Mouse (Mus musculus): ENCODE measurements around the gene Gm49337. TPM values are rescaled to one million over a fixed set of nuclear protein-coding genes. Genes with fewer than 3 reads are reported as not detected.
A peak's percentile ranks its signal among the peaks of the same experiment; 100 is the strongest.
"Not testable (repeated sequence)": the region's sequence is repeated elsewhere in the genome, so short reads cannot be mapped to it uniquely, and the experiment has no call there.

Gm49337 gene
- polyA plus RNA-seq, 1 experiment from 2014 or later, result not detected

DNA sequence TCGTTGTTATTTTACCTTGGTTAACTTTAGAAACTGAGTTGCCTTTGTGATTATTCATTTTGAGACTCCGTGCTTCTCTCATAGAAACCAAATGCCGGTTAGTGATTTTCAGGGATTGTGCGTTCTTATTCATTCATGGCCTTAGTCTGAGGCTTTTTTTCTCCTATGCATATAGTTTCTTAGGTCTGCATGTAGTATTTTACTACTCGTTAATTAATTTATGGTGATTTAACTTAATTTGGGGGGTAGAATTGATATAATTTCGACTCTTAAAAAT, 49.6 kb downstream of the Gm49337 start:
- 19% methylated on average over 6 of the region's 6 CpGs for WGBS (ENCODE audit: insufficient replicate concordance)
- no peak overlapping the region for H3K9ac ChIP-seq (ENCODE audit: low read depth, low read length)
- no peak for ATAC-seq (ENCODE audit: low read depth)

DNA sequence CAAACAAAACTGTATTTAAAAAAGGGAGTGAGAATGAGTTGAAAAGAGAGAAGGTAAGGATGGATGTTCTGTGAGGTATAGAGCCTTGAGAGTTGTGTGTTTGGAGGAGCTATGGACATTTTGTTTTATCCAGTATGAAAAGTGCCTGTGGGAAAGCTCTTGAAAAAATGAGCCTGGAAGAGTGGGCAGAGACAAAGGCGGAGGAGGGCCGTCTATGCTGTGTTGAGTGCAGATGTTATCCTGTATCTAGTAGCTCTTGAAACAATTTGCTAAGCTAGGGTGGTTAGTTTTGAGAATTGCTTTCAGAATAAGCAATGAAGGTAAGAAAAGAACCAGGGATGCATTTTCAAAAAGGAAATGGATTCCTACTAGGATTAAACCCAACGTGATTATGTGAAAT, 70.2 kb downstream of the Gm49337 start:
- no peak overlapping the region for H3K4me2 ChIP-seq (ENCODE audit: low read depth, low read length)
- no peaks in the 10 kb centered on the region for H3K36me3 ChIP-seq (ENCODE audit: control insufficient read depth, insufficient read depth)
- 61% methylated on average over 3 of the region's 3 CpGs for WGBS (ENCODE audit: insufficient replicate concordance)
- H3K4me1 ChIP-seq (ENCODE audit: control insufficient read depth, low read depth, low read length), result no peaks in the 10 kb centered on the region
- no peak for ATAC-seq (ENCODE audit: low read depth)
- no peak overlapping the region for H3K27ac ChIP-seq (ENCODE audit: low read length)
- no peak overlapping the region for H3K4me3 ChIP-seq (ENCODE audit: low read depth, low read length)
- no peaks in the 10 kb centered on the region for H3K27me3 ChIP-seq (ENCODE audit: control insufficient read depth, insufficient read depth, low read depth, low read length)
- no peaks in the 10 kb centered on the region for H3K9me3 ChIP-seq (replicated peaks; ENCODE audit: control insufficient read depth, low read length)
- no peak overlapping the region for H3K9ac ChIP-seq (ENCODE audit: low read depth, low read length)

More for the DNA sequence above, 49.6 kb downstream of the Gm49337 start:
- peaks cover 11% of the 10 kb centered on the region for H3K4me1 ChIP-seq (ENCODE audit: control insufficient read depth, low read depth, low read length)
- H3K36me3 ChIP-seq (ENCODE audit: control insufficient read depth, insufficient read depth), result no peaks in the 10 kb centered on the region
- H3K4me2 ChIP-seq (ENCODE audit: low read depth, low read length), result no peak overlapping the region
- no peaks in the 10 kb centered on the region for H3K9me3 ChIP-seq (replicated peaks; ENCODE audit: control insufficient read depth, low read length)
- peaks cover 12% of the 10 kb centered on the region for H3K27me3 ChIP-seq (ENCODE audit: control insufficient read depth, insufficient read depth, low read depth, low read length)
- no peak overlapping the region for H3K27ac ChIP-seq (ENCODE audit: low read length)
- peak overlapping the region; percentile 92; the same call in 1 of the 2 replicates for H3K4me3 ChIP-seq (ENCODE audit: low read depth, low read length)

GRCm38 (mm10) chr4:116244240-116244639, 71.1 kb downstream of the Gm49337 start:
- no peak overlapping the region for H3K4me2 ChIP-seq (ENCODE audit: low read depth, low read length)
- WGBS (ENCODE audit: insufficient replicate concordance), result 29% methylated on average over 2 of the region's 2 CpGs
- no peak for ATAC-seq (ENCODE audit: low read depth)
- no peaks in the 10 kb centered on the region for H3K27me3 ChIP-seq (ENCODE audit: control insufficient read depth, insufficient read depth, low read depth, low read length)
- H3K9me3 ChIP-seq (replicated peaks; ENCODE audit: control insufficient read depth, low read length), result no peaks in the 10 kb centered on the region
- H3K27ac ChIP-seq (ENCODE audit: low read length), result no peak overlapping the region
- no peak overlapping the region for H3K4me3 ChIP-seq (ENCODE audit: low read depth, low read length)
- H3K4me1 ChIP-seq (ENCODE audit: control insufficient read depth, low read depth, low read length), result no peaks in the 10 kb centered on the region
- H3K9ac ChIP-seq (ENCODE audit: low read depth, low read length), result no peak overlapping the region
- no peaks in the 10 kb centered on the region for H3K36me3 ChIP-seq (ENCODE audit: control insufficient read depth, insufficient read depth)

GRCm38 (mm10) chr4:116245926-116246325, 72.7 kb downstream of the Gm49337 start:
- not testable (repeated sequence) for H3K9me3 ChIP-seq (replicated peaks; ENCODE audit: control insufficient read depth, low read length); H3K9ac ChIP-seq (ENCODE audit: low read depth, low read length); H3K4me2 ChIP-seq (ENCODE audit: low read depth, low read length); H3K4me1 ChIP-seq (ENCODE audit: control insufficient read depth, low read depth, low read length); H3K36me3 ChIP-seq (ENCODE audit: control insufficient read depth, insufficient read depth); ATAC-seq (ENCODE audit: low read depth); H3K27ac ChIP-seq (ENCODE audit: low read length); H3K27me3 ChIP-seq (ENCODE audit: control insufficient read depth, insufficient read depth, low read depth, low read length); H3K4me3 ChIP-seq (ENCODE audit: low read depth, low read length)
- WGBS (ENCODE audit: insufficient replicate concordance), result 26% methylated on average over 3 of the region's 3 CpGs

DNA sequence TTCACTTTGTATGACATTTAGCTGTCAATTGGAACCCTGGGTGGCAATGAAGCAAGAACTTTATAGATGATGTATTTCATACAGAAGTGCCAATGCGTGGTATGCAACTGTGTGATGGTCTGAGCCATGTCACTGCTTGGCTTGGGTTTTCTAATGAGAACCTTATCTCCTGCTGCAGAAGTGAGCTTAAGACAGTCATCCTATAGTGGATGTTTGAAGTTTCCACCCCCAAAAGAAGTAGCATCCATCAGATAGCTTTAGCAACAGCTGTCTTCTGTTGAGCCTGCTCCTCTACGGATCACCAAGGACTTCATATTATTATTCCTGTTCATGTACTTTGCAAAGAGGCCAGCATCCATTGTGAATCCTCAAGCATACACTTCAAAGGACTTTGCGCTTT, 76.8 kb downstream of the Gm49337 start:
- H3K9me3 ChIP-seq (replicated peaks; ENCODE audit: control insufficient read depth, low read length), result no peaks in the 10 kb centered on the region
- WGBS (ENCODE audit: insufficient replicate concordance), result 48% methylated on average over 3 of the region's 3 CpGs
- no peak overlapping the region for H3K9ac ChIP-seq (ENCODE audit: low read depth, low read length)
- H3K27ac ChIP-seq (ENCODE audit: low read length), result no peak overlapping the region
- no peak overlapping the region for H3K4me2 ChIP-seq (ENCODE audit: low read depth, low read length)
- ATAC-seq (ENCODE audit: low read depth), result no peak
- H3K36me3 ChIP-seq (ENCODE audit: control insufficient read depth, insufficient read depth), result no peaks in the 10 kb centered on the region
- H3K4me3 ChIP-seq (ENCODE audit: low read depth, low read length), result no peak overlapping the region
- H3K4me1 ChIP-seq (ENCODE audit: control insufficient read depth, low read depth, low read length), result no peaks in the 10 kb centered on the region
- H3K27me3 ChIP-seq (ENCODE audit: control insufficient read depth, insufficient read depth, low read depth, low read length), result no peaks in the 10 kb centered on the region

GRCm38 (mm10) chr4:116268220-116268619, 95.0 kb downstream of the Gm49337 start:
- no peak for ATAC-seq (ENCODE audit: low read depth)
- Histone ChIP-seq H3K4me3 (ENCODE audit: low read depth, low read length) (no peak overlapping the region), H3K9me3 (replicated peaks; ENCODE audit: control insufficient read depth, low read length) (no peaks in the 10 kb centered on the region), H3K4me2 (ENCODE audit: low read depth, low read length) (no peak overlapping the region), H3K27ac (ENCODE audit: low read length) (no peak overlapping the region), H3K27me3 (ENCODE audit: control insufficient read depth, insufficient read depth, low read depth, low read length) (no peaks in the 10 kb centered on the region), H3K36me3 (ENCODE audit: control insufficient read depth, insufficient read depth) (no peaks in the 10 kb centered on the region), H3K9ac (ENCODE audit: low read depth, low read length) (no peak overlapping the region), H3K4me1 (ENCODE audit: control insufficient read depth, low read depth, low read length) (no peaks in the 10 kb centered on the region)
- WGBS (ENCODE audit: insufficient replicate concordance), result 75% methylated on average over 6 of the region's 6 CpGs

GRCm38 (mm10) chr4:116282211-116282610, 109.0 kb downstream of the Gm49337 start:
- WGBS (ENCODE audit: insufficient replicate concordance), result 39% methylated on average over 2 of the region's 2 CpGs

DNA sequence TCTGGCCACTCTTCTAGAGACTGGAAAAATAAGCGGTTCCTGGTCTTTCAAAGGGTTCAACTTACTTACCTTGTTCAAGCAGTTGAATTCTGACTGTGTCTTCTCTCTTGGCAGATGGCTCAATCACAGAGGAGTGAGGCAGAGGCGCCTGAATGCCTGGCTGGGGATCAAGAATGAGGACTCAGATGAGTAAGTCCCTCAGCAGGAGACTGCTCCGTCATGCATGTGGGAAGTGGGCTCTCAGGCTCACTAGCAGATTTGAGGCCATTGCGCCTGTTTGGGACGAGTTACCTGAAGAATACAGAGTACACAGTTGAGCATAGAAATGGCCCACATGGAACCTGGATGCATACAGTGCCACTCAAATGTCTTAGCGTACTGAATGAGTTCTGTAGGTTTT, 118.4 kb downstream of the Gm49337 start:
- Histone ChIP-seq H3K4me2 (ENCODE audit: low read depth, low read length) (no peak overlapping the region), H3K27ac (ENCODE audit: low read length) (no peak overlapping the region), H3K4me3 (ENCODE audit: low read depth, low read length) (no peak overlapping the region), H3K9ac (ENCODE audit: low read depth, low read length) (no peak overlapping the region), H3K4me1 (ENCODE audit: control insufficient read depth, low read depth, low read length) (no peaks in the 10 kb centered on the region), H3K9me3 (replicated peaks; ENCODE audit: control insufficient read depth, low read length) (no peaks in the 10 kb centered on the region), H3K27me3 (ENCODE audit: control insufficient read depth, insufficient read depth, low read depth, low read length) (no peaks in the 10 kb centered on the region), H3K36me3 (ENCODE audit: control insufficient read depth, insufficient read depth) (no peaks in the 10 kb centered on the region)
- no peak for ATAC-seq (ENCODE audit: low read depth)
- WGBS (ENCODE audit: insufficient replicate concordance), result 71% methylated on average over 6 of the region's 6 CpGs

More at GRCm38 (mm10) chr4:116282211-116282610, 109.0 kb downstream of the Gm49337 start:
- Histone ChIP-seq H3K4me1 (ENCODE audit: control insufficient read depth, low read depth, low read length) (no peaks in the 10 kb centered on the region), H3K4me2 (ENCODE audit: low read depth, low read length) (no peak overlapping the region), H3K27me3 (ENCODE audit: control insufficient read depth, insufficient read depth, low read depth, low read length) (no peaks in the 10 kb centered on the region), H3K9ac (ENCODE audit: low read depth, low read length) (no peak overlapping the region), H3K27ac (ENCODE audit: low read length) (no peak overlapping the region), H3K4me3 (ENCODE audit: low read depth, low read length) (no peak overlapping the region), H3K36me3 (ENCODE audit: control insufficient read depth, insufficient read depth) (no peaks in the 10 kb centered on the region), H3K9me3 (replicated peaks; ENCODE audit: control insufficient read depth, low read length) (no peaks in the 10 kb centered on the region)
- no peak for ATAC-seq (ENCODE audit: low read depth)

DNA sequence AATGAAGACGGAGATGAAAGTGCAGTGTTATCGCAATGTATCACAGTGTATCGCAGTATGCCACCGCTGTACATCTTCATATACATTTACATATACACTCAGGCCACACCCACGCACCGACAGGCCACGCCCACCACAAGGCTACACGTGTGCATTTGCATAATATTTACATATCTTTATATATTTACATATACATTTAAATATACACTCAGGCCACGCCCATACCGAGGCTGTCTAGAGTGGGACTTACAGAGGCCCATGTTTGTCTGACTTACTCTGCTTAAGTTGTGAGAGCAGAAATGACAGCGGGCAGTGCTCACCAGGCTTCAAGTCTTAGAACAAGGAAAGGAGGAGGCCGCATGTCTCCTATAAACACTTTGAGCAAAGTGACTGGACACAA, 120.1 kb downstream of the Gm49337 start:
- H3K27ac ChIP-seq (ENCODE audit: low read length), result no peak overlapping the region
- no peak for ATAC-seq (ENCODE audit: low read depth)
- no peak overlapping the region for H3K9ac ChIP-seq (ENCODE audit: low read depth, low read length)
- no peaks in the 10 kb centered on the region for H3K36me3 ChIP-seq (ENCODE audit: control insufficient read depth, insufficient read depth)
- no peaks in the 10 kb centered on the region for H3K9me3 ChIP-seq (replicated peaks; ENCODE audit: control insufficient read depth, low read length)
- WGBS (ENCODE audit: insufficient replicate concordance), result 63% methylated on average over 12 of the region's 12 CpGs
- no peaks in the 10 kb centered on the region for H3K27me3 ChIP-seq (ENCODE audit: control insufficient read depth, insufficient read depth, low read depth, low read length)
- no peak overlapping the region for H3K4me2 ChIP-seq (ENCODE audit: low read depth, low read length)
- no peaks in the 10 kb centered on the region for H3K4me1 ChIP-seq (ENCODE audit: control insufficient read depth, low read depth, low read length)
- no peak overlapping the region for H3K4me3 ChIP-seq (ENCODE audit: low read depth, low read length)

GRCm38 (mm10) chr4:116300878-116301355, 127.7 kb downstream of the Gm49337 start:
- H3K9me3 ChIP-seq (replicated peaks; ENCODE audit: control insufficient read depth, low read length), result no peaks in the 10 kb centered on the region
- WGBS (ENCODE audit: insufficient replicate concordance), result 11% methylated on average over 4 of the region's 4 CpGs
- H3K9ac ChIP-seq (ENCODE audit: low read depth, low read length), result no peak overlapping the region
- no peak overlapping the region for H3K4me2 ChIP-seq (ENCODE audit: low read depth, low read length)
- no peaks in the 10 kb centered on the region for H3K36me3 ChIP-seq (ENCODE audit: control insufficient read depth, insufficient read depth)
- no peaks in the 10 kb centered on the region for H3K4me1 ChIP-seq (ENCODE audit: control insufficient read depth, low read depth, low read length)
- no peak for ATAC-seq (ENCODE audit: low read depth)
- H3K27me3 ChIP-seq (ENCODE audit: control insufficient read depth, insufficient read depth, low read depth, low read length), result no peaks in the 10 kb centered on the region
- no peak overlapping the region for H3K27ac ChIP-seq (ENCODE audit: low read length)
- no peak overlapping the region for H3K4me3 ChIP-seq (ENCODE audit: low read depth, low read length)
